Mouse (Mus musculus) testis, postnatal 14 days (tissue): Measurements from ENCODE around the gene Wdr19.
"Not testable (repeated sequence)": the region's sequence is repeated elsewhere in the genome, so short reads cannot be mapped to it uniquely, and the experiment has no call there.

Experiments
- DNase-seq: peaks from one replicate; pipeline ENCODE4 v3.0.0; 2021; ENCODE audit warnings: low spot score

Gene Wdr19

DNA sequence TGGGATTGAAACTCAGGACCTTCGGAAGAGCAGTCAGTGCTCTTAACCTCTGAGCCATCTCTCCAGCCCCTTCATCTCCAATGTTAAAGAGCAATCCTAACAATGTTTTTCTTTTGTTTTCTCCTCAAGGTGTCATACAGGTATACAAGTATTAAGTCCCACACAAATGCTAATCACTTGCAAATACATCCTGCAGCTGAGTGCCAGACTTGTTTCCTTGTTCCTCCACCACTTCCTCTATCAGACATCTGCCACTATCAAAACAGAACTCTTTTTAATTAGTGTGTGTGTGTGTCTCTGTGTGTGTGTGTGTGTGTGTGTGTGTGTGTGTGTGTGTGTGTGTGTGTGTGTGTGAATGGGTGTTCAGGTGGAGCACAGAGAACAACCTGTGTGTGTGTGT lies 100.1 kb downstream of the Wdr19 start:
- not testable (repeated sequence) for DNase-seq

DNA sequence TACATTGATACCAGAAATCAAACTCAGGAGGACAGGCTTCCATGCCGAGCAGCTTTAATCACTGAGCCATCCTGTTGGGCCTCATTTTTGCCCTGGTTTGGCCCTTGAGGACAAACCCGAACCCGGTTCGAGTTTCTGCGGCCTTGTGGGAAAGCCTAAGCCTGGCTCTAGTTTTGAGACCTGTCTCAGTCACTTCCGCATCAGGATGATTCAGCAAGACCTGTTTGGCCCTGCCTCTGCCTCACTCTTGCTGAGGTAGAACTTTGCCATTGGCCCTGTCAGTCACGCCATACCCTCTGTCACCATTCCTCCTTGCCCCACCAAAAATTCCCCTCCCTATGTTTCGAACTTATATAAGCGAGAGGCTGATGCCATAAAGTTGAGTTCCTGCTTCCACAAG lies 100.6 kb downstream of the Wdr19 start:
- no peak for DNase-seq

DNA sequence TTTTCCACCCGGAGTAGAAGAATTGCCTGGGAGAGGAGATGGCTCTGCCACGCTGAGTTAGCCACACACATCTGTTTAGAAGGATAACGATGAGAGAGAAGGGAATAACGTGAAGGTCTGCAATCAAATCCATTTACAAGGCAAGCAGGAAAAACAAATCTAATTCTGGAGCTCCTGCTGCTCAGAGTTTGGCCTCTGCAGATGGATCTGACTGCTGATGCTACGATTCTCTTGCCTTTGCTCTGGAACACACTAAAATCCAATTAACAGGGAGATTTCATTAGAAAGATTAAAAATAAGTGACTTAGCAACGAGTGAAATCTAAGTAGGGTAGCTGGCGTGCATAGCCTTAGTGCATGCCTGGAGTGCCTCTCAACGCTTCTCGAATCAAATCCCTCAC lies 106.0 kb downstream of the Wdr19 start:
- DNase-seq = no peak

DNA sequence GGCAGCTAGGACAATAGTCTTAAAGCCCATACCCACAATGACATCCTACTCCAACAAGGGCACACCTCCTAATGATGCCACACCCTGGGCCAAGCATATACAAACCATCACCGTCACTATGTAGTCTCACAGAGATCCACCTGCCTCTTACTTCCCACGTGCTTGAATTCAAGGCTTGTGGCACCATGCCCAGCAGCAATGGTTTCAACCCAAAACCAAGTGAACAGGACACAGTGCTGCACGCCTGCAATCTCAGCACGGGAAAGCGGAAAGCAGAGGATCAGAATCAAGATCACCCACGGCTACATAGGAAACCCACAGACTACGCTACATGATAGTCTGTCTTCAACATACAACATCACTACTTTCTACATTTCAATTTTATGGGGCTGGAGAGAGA lies 108.7 kb downstream of the Wdr19 start:
- no peak for DNase-seq

DNA sequence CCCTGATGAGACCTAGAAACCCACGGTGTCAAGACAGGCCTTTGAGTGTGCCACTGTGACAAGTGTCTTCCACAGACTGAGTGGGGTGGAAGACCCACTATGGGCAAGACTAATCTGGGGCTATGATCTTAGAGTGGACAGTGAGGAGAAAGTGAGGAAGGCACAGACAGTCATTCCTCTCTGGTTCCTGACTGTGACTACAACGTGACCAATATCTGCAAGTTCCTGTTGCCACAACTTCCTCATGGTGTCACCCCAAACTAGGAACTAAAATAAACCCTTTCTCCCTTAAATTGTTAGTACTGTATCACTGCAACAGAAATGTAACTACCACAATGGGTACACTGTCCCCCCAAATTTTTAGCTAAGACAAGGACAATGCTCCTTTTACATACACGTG lies 109.4 kb downstream of the Wdr19 start:
- no peak for DNase-seq
